Mouse (Mus musculus) adrenal gland, adult 2 months (tissue): ENCODE results near the gene Pax9. TPM values are rescaled to one million over a fixed set of nuclear protein-coding genes. Genes with fewer than 3 reads are reported as not detected.

ENCODE experiments used
- DNase-seq: peaks from one replicate; pipeline ENCODE4 v3.0.0; 2021
- polyA plus RNA-seq: library from polyadenylated mRNA; depleted of rRNA; stranded (reverse); fragments of >200 nt; gene quantifications from 2 replicates; pipeline ENCODE4 v1.2.3, GENCODE M21; 2012; rRNA removed
- total RNA-seq, 2 experiments: library from RNA; stranded (reverse); gene quantifications; 2 replicates each; pipeline ENCODE4 v1.2.3; 2021

The Pax9 gene
- total and polyA plus RNA-seq, 3 experiments, result not detected

GRCm38 (mm10) chr12:56697011-56697740 is 5.6 kb downstream of the Pax9 start:
- no peak for DNase-seq

DNA sequence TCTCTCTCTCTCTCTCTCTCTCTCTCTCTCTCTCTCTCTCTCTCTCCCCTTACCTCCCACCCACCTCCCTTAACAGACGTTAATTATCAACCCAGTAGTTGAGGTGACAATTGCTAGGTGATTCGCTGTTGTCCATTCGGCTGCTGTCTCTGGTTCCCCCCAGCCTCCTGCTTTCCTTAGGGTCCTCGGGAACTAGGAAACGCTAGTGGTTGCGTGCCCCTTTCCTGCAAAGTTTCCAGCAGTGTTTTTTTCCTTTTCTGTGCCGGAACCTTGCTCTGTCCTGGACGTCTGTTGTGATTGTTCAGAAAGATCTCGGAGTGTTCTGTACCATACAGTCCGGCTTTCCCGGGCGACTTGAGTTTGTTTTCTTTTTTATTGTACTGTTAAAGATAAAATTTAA is 6.2 kb downstream of the Pax9 start:
- DNase-seq, result no peak

DNA sequence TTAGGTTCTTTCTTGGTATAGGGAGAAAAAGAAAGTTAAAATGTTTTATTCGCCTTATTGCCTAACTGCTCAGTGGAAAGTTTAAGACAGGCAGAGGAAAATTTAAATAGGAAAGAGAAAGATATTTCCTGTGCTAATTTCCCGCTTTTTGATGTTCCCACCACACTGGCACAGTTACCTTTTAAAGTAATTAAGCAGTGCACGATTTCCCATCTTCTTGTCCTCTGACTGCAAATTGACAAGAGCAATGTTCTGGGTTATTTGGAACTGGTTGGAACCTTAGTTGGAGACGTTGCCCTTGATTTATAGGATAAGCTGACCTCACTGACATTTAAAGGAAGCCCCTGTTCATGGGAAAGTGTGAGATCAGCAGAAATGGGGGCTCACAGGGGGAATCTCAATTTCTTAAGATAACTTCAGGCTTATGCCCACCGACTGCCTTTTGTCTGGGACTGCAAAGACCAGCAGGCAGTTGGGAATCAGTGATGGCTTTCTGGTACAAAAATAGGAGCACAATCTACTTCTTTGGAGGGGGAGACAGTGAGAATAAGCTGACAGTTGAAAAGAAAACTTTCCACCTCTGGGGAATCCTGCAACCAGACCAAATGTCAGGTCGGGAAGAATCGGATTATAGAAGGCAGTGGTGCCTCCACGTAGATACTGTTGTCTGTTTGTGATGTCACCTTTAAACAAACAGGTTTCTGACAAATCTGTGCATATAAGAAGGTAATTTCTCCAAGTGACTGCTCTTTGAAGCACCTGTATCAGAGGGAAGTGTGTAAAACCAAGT is 6.8 kb downstream of the Pax9 start:
- no peak for DNase-seq

DNA sequence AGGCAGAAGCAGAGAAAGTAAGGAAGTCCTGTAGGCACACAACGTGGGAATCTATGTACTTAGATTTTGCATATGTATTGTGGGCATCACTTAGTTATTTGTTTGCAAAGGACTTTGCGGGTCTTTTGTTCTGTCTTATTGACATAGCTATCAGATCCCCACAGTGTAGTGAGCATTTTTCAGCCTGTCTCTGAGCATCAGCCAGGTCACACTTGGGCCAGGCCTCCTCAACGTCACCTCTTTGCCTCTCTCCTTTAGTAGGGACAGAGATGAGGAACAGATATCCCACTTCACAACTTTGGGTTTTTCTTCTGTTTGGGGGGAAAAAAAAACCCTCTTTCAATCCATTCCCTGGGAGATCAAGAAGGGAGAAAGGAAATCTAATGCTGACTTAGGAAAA is 7.8 kb downstream of the Pax9 start:
- no peak for DNase-seq

DNA sequence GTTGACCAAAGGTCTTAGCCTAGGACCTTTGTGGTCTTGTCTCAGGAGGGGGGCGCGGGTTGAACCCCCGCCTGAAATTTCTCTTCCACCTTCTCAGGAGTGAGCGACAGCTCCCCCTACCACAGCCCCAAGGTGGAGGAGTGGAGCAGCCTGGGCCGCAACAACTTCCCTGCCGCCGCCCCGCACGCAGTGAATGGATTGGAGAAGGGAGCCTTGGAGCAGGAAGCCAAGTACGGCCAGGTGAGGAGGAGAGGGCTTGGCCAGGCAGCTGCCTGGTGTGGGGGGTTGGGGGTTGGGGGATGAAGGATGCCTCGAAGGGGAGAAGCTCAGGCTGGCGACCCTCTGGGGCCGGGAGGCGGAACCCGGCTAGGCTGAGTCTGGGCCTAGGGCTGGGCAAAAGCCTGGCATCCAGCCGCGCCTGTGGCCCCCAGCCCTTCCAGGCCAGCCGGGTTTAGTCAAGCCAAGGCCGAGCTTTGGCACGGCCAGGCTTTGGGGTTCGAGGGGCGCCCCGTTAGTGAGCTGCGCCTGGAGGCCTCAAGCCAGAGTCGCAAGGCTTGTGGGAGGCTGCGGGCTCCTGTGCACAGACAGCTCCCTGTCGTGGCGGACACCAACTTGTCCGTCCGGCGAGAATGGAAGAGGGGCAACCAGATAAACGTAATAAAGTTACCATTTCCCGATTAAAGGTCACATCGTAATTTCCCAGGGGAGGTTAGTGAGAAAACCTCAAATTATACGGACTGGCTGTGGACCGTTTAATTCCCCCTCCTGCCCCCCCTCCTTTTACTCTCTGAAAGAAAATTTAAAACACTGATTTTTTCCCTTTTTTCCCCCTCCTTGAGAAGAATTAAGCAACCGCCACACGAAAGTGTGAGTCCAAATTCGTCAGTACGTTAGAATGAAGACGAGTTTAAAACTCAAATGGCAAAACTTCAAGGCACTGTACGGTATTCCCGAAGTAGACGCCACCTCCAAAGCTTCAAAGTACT is 8.6 kb downstream of the Pax9 start:
- no peak for DNase-seq

GRCm38 (mm10) chr12:56701004-56701403 is 9.4 kb downstream of the Pax9 start:
- DNase-seq, result no peak

- no peak for DNase-seq
These were observed 26.6 kb downstream of the Pax9 start for GRCm38 (mm10) chr12:56717971-56718706.

DNA sequence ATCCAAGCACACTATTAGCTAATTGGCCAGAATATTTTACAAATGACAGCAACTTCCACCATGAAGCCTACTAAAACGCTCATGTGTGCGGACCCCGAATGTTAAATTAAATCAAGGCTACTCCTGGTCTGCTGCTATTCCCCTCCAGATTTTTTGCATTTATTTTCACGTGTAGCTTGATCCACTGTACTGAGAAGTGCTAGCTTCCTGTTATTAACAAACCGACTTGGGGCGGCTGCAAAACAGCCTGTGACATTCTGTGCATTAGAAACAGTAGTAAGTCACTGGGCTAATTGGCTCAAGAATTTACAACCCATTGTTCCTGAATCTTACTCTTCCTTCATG is 27.1 kb downstream of the Pax9 start:
- no peak for DNase-seq

DNA sequence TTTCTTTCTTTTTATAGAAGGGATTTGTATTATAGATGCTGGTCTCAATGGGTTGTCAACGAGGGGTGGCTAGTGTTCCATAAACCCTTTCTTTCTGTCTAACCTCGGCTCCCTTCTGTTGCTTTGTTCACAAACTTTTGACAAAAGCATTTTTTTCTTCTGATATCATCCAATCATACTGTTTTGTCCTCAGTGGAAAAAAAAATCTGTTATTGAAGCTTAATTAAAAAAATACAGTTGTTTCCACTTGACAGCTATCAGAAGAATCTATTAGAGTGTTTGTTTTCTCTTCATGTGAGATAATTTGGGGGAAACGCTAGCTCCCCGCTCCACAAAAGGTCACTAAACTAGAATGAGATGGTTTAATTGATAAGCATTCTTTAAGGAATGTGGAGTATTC is 36.1 kb downstream of the Pax9 start:
- DNase-seq, result no peak

DNA sequence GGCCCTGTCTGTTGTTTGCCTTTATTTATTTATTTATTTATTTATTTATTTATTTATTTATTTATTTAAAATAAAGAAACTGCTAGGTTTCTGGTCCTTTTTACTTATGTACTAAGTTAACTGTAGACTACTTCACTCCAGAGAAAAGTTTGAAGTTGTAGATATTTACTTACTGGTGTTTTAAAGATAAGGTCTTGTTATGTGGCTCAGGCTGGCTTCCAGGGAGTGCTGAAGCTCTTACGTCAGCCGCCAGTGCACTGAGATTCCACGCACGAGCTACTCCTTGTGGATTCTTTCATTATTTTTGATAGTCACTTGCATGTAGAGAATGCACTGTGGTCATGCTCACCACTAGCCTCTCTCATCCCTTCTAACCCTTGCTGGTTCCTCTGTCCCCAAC is 45.5 kb downstream of the Pax9 start:
- no peak for DNase-seq

Other genes with a start within 250 kb of the Pax9 start
- gene Nkx2-1, start 154.9 kb upstream of the Pax9 start, total RNA-seq, result not detected
- not detected in 2 replicates for gene Nkx2-1, start 154.9 kb upstream of the Pax9 start, polyA plus RNA-seq
- gene Nkx2-9, start 78.5 kb upstream of the Pax9 start, total RNA-seq, result under 1 TPM in 1 of 2 experiments, not detected in 1; 0.69 TPM
- 0.61 and 0.80 TPM in 2 replicates for gene Nkx2-9, start 78.5 kb upstream of the Pax9 start, polyA plus RNA-seq